Mouse (Mus musculus) heart, adult 9 months (tissue): Measurements from ENCODE around the gene Nf2.
"Not testable (repeated sequence)": the region's sequence is repeated elsewhere in the genome, so short reads cannot be mapped to it uniquely, and the experiment has no call there.

Source experiments
- DNase-seq, 2 experiments: peaks; one replicate each; pipeline ENCODE4 v3.0.0; 2022; ENCODE audit warnings: low spot score in 2 of 2

The Nf2 gene

DNA sequence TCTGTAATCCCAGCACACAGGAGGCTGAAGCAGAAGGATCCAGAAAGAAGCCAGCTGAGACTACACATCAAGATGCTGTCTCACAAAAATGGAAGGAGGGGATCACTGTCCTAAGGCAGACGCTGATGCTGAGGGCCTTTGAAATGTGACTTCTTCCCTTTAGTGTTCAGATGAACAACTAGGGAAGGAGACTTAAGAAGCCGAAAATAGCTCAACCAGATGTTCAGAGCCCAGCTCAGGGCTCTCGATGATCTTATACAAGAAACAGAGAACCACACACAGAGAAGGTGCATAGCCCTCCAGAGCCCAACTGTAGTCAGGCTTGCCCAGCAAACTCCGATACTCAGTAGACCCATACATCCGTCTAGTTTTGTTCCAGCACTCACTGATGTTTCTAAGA, 12.0 kb downstream of the Nf2 start:
- DNase-seq: no peak

DNA sequence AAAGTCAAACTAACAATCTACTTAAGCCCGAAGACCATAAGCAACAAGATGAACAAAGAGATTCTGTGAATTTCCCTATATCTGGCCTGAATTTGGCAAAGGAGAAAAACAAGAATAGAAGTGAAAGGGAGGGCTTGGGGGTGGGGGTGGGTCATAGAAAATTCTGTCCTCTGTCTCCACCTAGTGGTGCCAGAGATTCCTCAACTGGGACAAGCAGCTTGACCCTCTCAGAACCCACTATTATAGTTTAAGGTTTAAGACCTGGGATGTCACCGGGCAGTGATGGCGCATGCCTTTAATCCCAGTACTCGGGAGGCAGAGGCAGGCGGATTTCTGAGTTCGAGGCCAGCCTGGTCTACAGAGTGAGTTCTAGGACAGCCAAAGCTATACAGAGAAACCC, 12.6 kb downstream of the Nf2 start:
- DNase-seq: peak; percentile 33 to 43

DNA sequence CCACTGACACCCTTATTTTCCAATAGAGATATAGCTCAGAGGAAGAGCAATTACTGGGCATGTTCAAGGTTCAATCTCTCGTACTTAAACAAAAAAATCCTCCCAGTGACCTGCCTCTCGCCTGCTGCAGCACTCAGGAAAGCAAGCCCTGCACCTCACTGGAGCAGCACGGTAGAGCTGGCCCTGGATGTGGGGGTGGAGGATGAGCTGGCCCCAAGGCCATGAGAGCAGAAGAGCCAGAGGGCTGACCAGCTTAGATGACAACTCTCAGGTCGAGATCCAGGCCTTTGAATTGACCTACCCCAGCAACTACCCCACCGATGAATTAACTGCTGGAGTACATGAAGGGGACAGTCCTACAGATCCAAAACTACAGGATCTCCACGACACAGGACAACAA, 13.9 kb downstream of the Nf2 start:
- no peak for DNase-seq

GRCm38 (mm10) chr11:4833295-4833939, 15.9 kb downstream of the Nf2 start:
- DNase-seq: no peak

- no peak for DNase-seq
Observed at GRCm38 (mm10) chr11:4831066-4831465, 18.3 kb downstream of the Nf2 start.

DNA sequence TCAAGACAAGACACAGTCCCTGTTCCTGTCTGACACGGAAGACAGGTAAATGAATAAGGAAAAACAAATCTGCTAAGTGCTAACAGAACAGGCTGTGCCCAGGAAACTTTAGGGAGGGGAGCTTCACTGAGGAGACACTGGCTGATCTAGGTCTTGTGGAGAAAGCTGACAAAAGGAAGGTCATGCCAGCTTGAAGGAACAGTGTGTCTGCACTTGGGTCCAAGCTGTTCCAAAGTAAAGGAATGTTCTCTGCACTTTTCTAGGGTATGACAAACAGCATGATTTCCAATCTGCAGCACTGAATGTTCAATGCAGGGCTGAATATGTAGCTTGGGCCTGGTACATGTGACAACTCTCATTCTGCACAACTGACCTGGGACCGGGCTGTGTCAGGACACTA, 21.4 kb downstream of the Nf2 start:
- no peak for DNase-seq

GRCm38 (mm10) chr11:4827340-4827739, 22.0 kb downstream of the Nf2 start:
- no peak for DNase-seq

DNA sequence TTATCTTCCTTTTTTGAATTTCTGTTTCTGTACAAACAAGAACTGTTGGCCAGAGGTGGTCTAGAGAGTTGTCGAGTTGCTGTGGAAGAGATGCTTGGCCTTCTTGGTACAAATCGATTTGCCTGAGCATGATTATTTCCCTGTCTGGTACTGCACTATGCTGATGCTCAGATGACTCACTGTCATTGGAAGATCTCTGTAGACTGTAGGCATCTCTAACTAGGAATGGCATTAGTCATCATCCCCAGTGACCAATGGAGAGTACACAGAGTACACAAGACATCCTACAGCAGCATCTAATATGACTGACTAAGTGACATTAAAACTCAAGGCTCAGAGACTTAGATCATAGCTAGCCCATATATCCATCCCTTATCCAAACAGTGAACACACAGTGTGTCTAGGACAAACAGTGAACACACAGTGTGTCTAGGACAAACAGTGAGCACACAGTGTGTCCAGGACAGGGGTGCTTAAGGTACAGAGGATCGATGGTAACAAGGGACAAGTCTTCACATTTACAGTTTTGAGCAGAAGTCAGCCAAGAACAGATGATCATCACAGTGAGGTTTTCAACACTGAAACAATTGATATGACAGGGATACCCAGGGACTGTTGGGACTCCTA, 23.1 kb downstream of the Nf2 start:
- no peak for DNase-seq

DNA sequence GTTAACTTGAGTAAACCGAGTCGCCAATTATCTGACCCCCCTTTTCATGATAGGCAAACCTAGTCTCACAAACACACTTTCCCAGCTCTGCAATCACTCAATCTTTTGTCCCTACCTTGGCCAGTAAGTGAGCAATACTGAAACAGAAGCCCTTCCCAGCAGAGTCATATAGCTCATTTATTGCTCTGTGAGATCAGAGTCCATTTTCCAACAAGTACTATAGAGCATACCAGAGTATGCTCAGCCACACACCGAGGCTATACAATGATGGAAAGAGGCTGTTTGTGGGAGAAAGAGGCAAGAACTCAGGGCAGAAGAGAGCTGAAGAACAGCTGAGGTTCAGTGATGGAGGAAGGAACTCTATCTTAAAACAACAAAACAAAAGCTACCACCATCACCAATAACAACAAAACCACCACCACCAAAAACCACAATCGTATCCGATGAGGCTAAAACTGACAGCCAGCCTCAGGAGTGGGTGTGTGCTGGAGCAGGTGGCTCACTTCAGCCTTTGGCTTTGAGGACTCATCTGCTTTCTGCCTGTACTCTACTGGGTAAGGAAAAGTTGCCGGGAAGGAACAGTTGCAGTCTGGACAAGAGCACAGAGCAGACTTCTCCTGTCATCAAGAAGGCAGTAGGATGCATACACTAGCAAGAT, 25.6 kb downstream of the Nf2 start:
- no peak for DNase-seq

- DNase-seq: not testable (repeated sequence)
Observed at GRCm38 (mm10) chr11:4822446-4822842, 26.9 kb downstream of the Nf2 start.

DNA sequence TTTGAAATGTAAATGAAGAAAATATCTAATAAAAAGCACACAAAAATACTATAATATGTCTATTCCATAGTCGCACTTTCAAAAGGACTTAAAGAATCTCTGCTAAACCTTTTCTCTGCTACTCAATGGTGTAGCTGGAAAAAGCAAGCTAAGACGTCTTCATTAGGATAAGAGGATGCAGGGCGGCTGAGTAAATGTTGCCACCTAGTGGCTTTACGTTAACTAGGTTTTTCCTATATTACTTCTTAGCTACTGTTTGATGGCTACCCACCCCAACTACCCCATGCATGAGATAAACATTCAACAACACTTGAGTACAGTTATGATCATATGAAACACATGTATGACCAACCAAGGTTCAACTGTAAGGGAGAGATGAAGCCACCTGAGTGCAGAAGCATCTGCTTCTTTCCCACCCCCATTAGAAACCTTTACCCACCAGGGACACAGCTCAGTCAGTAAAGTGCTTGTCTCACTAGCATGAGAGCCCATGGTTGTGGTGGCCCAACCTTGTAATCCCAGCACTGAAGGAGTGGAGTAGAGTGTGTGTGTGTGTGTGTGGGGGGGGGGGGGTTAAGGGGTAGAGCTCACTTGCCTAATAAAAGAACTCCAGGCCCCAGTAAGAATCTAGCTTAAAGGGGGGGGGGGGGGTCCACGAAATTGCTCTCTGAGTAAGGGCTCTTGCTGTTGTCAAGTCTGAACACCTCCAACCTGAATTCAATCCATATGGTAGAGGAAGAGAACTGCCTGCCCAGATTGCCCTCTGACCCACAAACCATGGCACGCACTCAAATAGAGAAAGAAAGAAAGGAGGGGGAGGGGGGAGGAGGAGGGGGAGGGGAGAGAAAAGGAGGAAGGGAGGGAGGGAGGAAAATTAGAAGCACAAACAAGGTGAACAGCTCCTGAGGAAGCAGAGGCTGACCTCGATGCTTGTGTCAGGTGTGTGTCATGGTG, 27.6 kb downstream of the Nf2 start:
- no peak for DNase-seq

DNA sequence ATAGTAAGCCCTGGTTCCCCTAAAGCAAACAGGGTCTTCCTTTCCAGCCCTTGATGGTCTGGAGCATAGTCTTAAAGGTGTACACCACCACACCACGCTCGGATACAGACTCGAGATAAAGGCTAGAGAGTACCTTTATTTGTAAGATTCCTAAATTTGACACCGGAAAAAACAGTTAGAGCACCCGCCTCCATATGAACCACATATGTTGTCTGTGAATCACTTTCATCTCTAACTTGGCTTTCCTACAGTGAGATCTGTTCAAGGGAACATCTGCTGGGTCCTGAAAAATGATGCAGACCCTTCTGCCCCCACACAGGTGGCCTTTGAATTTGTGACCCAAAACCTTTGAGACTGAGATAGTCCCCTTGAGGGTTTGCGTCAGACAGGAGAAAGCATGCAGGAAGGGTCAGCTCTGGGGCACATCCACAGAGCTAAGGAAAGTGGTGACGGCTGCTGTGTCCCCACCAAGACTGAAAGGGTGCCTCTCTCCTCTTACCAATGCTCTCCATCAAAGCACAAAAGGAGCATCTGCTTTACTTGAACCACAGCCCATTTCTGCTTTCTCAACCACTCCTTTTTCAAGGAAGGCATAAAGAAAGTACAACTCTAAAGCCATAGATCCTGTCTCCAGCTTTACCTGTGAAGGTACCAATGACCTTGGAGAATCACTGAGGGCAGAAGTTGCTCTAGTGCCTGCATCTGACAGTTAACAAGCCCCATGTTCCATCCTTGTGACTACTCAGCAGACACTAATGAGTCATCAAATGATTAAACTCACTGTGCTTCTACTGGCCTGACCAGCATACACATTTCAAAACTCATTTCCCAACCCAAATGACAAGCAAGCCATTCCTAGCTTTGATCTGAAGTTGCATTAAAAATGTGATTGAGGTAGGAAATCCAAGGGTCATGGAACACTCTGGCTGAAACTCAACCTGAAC, 34.6 kb downstream of the Nf2 start:
- no peak for DNase-seq

DNA sequence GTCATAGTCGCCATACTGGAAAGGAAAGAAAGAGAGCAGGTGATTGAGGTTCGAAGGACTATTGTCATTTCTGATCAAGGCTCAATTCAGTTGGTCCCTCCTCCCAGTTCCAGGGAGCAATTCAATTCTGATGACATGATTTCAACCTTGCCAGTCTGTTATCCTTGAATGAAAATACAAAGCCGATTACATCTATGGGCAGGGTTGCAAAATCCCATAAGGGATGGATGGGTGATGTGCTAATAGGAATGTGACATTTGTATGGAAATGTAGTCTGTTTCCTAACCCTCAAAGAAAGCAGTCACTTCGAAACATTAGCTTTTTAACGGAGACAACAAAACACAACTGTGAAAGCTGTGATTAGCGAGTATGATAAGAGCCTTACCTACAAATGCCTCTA, 41.0 kb downstream of the Nf2 start:
- DNase-seq: no peak

- DNase-seq: no peak
Observed at GRCm38 (mm10) chr11:4806031-4806715, 43.2 kb downstream of the Nf2 start.

GRCm38 (mm10) chr11:4804921-4805562, 44.3 kb downstream of the Nf2 start:
- no peak for DNase-seq

DNA sequence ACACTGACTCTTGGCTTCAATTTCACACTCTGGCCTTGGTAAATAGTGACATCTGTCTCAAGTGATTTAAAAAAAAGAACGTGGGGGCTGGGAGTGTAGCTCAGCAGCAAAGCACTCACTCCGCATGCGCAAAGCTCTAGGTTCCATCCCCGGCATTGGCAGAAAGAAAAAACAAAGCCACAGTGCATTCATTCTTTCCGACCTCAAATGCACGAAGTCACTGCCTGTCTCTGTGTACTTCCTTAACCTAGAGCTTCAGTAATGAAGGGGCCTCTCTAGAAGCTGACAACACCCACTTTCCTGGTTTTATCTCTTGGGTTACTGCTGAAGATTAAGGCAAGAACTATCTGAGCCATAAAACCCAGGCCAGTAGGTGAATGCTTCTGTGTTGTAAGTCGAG, 45.4 kb downstream of the Nf2 start:
- DNase-seq: peak; percentile 9 to 10

DNA sequence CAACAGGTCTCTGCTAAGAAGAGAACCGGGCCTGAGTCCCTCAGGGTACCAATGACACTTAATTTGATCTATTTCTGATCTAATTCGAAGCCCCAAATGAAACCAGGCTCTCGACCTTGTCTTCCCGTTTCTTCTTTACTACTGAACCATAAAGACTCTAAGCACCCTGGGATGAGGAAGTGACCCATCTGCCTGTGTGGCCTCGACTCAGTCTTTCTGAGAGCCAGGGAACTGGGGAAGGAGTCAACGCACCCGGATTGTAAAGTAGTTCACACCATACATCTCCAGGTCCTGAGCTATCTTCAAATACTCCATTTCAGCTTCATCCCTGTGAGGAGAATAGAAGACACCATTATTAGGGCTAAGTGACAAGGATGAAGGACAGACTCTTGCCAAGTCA, 45.9 kb downstream of the Nf2 start:
- peak in 1 of 2 experiments; percentile 11 for DNase-seq

DNA sequence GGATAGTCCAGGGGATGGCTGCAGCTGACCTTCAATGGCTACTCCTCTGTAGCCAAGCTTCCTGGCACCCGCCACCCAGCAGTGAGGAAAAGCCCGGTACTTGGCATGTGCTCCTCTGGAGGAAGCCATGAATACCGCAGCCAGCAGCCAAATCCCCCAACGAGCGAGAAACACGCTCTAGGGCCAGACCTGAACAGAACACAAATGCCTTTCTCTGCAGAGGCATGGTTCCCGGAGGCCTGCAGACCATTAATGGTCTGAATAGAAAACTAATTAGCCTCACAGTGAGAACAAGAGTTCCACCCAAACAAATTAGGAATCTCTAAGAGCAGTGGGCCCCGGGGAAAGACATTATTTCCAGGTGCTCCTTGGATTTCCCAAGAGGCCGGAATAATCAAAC, 46.3 kb downstream of the Nf2 start:
- peak; percentile 64 to 68 for DNase-seq

DNA sequence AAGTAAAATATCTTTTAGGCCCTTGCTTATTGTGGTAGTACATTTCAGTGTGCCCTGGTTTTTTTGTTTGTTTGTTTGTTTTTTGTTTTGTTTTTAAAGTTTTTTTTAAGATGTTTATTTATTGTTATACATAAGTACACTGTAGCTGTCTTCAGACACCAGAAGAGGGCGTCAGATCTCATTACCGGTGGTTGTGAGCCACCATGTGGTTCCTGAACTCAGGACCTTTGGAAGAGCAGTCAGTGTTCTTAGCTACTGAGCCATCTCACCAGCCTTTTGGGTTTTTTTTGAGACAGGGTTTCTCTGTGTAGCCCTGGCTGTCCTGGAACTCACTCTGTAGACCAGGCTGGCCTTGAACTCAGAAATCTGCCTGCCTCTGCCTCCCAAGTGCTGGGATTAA, 46.9 kb downstream of the Nf2 start:
- not testable (repeated sequence) for DNase-seq

DNA sequence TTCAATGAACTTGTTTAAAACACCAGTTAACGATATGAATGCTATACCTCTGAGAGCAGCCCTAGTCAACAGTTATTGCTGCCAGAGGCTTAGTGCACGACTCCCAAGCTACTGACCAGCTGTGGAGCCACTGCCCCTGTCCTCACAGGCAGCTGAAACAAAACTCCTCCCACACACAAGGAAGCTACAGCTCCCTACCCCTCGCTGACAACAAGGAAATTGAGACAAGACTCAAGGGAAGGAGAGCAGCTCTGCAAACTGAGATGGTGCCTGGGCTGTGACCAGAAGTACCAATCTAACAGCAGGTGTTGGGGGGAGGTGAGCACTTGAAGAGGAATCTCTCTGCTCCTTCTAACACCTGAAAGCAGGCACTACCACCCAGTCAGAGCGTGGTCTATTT, 48.7 kb downstream of the Nf2 start:
- DNase-seq: no peak
